Mouse (Mus musculus) yolk sac, embryonic 10.5 days (tissue): ENCODE measurements around the gene Treh.
A peak's percentile ranks its signal among the peaks of the same experiment; 100 is the strongest.

ENCODE experiments used
- DNase-seq: peaks from one replicate; pipeline ENCODE4 v3.0.0-alpha.2; 2017; ENCODE audit warnings: low spot score

Gene Treh

DNA sequence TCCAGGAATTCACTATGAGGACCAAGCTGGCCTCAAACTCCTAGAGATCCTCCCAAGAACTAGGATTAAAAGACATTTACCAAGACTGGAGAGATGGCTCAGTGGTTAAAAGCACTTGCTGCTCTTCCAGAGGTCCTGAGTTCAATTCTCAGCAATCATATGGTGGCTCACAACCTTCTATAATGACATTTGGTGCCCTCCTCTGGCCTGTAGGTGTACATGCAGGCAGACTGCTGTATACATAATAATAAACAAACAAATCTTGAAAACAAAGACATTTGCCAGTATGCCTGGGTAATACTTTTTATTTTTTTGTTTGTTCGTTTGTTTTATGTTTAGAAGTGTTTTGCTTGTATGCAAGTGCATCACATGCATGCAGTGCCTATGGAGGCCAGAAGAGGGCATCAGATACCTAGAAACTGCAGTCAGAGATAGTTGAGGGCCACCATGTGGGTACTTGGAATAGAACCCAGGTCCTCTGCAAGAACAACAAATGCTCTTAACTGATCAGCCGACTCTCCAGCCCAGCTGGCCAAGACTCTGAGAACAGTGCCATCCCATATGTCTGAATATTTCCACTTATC lies 5.3 kb downstream of the Treh start:
- DNase-seq: no peak

DNA sequence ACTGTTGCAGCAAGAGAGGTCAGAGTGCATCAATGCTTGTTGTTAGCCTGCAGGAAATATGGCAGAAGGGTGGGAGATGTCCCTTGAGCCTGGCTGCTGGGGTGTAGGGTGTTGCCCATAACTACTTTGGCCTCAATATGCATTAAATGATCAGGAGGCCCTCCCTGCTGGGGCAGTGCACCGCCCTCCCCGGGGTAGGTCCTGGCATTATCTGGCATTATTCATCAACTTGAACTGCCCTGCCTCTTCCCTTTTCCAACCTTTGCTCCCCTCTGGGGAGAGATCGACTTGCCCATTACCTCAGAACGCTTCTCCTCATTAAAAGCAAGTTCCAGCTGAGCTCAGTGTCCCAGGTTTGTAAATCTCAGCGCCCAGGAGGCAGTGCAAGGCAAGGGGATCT lies 6.5 kb downstream of the Treh start:
- peak; percentile 20 for DNase-seq

DNA sequence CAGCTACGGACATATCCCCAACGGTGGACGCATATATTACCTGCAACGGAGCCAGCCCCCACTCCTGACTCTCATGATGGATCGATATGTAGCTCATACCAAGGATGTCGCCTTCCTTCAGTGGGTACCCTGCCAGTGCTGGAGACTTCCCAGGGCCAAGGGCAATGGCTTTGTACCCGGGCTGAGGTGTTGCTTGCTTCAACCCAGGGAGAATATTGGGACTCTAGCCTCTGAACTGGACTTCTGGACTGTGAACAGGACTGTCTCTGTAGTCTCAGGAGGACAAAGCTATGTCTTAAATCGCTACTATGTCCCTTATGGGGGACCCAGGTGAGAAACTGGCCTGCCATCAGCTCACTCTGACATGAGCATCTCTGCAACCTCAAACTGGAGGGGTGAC lies 10.0 kb downstream of the Treh start:
- no peak for DNase-seq

DNA sequence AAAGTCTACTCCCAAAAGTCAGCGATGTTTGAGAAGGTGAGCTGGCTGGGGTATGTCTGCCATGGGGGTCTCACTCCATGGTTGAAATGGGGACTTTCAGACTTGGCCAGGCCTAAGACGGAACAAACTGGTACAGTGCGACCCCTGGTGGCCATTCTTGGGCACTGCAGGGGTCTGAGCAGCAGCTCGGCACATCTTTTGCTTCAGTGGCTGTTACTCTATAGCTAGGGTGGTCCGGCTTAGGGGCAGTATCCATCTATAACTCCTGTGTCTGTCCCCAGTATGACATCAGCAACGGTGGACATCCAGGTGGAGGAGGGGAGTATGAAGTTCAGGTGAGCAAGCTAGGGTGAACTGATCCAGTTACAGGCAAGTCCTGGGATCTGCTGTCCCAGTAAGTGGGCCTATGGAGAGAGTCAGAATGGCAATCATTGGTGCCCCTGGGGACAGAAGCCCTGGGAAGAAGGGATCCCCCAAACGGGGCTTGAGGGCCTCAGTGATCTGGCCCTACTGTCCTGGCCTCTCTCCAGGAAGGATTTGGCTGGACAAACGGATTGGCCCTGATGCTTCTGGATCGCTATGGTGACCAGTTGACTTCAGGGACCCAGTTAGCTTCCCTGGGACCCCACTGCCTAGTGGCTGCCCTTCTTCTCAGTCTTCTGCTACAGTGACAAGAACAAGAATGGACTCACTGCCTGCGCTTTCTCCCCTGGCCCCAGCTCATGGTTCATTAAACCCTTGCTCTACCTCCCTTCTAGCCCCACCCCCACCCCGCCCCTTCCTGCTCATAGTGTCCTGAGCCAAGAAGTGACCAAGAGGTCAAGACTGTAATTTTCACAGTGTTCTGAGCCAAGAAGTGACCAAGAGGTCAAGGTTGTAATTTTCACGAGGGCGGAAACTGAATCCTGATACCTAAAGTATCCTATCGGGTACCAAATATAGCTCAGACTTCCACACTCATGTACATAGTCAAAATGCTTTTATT lies 12.6 kb downstream of the Treh start:
- DNase-seq: peak; percentile 44

DNA sequence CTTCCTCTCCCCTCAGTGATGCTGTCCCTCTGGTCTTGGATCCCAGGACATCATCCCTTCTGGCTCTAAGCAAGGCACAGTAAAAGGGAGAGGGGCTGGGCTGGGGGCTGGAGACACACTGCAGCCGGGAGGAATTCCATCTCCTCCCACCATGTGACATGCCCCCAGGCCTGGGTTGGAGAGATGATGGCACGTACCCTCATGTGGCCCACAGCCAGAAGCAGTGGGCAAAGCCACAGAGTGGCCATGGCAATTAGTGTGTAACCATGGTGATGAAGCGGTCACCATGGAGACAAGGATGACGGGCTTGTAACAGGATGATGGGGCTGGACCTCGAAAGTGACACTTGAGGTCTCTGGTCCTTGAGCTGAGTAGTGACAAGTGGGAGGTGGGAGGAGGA lies 13.6 kb downstream of the Treh start:
- DNase-seq: no peak

DNA sequence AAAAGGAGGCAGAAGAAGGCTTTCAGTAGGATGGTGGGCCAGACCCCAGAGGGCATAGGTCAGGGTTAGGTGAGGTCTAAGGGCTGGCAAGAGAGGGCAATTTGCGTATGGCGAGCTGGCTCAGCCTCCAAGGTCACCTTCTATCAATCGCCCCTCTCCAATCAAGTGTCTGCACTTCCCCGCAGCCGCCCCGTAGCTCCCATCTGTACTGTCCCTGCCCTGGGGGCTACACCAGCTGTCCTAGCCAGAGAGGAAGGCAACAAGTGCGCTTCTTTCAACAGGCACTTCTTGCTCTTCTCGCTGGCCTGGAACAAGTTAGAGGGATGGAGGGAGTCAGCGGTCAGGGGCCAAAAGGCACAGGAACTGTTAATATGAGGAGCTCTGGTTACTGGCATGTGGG lies 15.0 kb downstream of the Treh start:
- DNase-seq: no peak

DNA sequence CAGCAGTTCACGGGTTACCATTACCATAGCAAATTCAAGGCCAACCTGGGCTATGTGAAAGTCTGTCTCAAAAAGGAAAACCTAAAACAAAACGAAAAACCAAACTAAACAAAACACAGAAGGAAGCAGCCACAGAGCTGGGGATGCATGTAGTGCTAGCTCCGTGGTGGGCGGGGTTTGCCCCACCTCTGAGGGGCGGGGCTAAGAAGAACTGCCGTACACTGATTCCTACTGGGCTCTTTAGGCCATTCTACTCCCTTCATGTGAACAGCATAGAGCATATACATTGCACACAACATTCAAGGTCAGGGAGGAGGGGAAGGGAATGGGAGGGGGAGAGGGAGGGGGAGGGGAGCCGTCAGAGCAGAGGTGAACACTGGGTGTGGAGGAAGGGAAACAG lies 17.6 kb downstream of the Treh start:
- DNase-seq: peak; percentile 20

DNA sequence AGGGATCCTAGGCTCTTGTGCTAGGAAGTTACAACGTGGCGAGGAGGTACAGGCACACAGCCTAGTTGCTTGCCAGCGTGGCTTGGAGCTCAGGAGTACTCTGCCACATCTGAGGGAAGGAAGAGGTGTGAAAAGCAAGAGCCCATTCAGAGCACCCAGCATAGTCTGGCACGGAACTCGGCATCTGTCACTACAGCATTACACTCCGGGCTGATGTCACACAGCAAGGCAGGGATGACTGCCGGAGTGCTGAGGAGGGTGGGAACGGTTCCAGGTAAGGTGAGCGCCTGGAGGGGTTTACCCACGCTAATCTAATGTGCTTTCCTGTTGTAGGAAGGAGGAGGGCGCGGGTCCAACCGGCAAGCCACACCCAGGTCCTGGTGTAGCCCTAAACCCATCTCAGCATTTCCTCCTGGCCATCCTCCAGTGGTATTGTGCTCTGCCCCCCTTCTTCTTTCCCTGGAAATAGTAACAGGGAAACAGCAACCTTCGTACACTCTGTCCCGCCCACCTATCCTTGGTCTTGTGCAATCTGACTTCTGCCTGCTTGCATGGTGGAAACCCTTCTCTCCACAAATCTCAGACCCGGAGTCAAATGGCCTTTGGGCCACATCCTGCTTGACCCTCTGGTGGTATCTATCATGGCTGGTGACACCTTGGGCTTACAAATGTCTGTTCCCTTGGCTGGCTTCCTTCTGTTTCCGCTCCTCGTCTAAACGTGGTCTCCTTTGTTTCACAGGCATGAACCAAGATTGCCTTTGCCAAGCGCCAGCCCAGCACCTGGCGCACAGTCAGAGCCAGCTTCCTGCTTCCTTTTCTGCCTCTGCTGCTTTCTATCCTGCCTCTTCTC lies 18.9 kb downstream of the Treh start:
- peak; percentile 51 for DNase-seq

DNA sequence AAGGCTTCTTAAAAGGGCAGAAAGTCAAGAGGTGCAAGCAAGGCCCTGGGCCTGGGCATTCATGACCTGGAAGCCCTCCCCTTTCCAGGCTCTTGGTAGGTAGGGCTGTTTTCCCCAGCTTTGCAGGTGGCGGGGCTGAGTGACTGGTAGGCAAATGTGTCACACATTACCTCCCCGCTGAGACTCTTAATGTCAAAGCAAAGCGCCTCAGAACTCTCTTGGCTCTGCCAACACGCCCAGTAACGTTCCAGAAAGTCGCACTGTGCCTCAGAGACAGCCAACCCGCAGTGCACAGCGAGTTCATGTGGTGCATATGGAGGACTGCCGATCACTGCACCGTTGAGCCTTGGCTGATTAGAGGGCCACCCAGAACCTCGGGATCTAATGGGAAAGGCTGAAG lies 20.0 kb downstream of the Treh start:
- DNase-seq: no peak

DNA sequence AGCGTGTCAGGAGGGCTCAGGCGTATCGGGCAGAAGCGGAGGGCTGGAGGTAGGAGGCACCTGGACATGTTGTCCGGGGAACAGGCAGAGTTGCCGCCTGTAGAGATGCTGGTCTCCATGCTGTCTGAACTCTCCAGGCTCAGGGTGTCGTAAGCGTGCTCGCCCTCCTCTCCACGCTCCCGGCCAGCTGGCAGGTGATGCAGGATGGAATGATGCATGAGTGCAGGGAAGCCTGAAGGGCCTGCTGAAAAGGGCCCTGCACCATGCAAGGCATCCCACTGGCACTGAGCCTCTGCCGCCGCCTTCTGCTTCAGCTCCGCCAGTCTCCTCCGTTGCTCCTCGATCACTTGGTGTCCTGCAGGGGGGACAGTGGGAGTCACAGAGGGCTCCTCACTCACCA lies 24.8 kb downstream of the Treh start:
- DNase-seq: no peak

DNA sequence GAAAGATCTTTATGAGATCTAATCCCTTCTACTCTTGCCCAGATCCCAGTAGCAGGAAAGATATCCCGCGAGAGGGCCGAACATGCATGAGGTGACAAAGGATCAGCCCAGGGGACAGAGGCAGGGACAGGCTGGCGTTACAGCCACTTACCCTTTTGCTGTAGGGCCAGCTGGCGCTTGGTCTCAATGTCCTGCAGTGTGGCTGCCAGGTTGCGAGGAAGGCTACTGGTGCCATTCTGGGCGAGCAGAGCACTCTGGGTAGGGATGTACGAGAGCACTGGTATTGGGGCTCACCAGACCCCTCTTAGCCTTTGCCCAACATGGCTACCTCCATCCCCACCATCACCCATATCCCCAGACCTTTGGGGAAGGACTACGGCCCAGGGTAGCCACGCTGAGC lies 26.2 kb downstream of the Treh start:
- no peak for DNase-seq

DNA sequence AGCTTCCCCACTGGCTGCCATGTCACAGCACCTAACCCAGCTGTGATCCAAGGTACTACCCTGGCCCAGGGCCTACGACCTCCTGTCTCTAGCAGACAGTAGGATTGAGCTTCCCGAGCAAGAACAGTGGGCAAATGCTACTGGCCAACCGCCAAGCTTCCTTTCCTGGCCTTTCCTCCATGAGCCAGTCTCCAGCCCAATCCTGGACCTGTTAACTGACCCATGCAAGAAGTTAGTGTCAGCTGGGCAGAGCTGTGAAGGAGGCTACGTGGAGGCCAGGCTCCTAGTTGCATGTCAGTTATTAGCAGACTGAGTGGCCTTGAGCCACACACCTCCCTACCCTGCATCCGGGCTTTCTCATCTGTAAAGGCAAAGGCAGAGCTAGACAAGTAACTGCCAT lies 26.7 kb downstream of the Treh start:
- DNase-seq: no peak

DNA sequence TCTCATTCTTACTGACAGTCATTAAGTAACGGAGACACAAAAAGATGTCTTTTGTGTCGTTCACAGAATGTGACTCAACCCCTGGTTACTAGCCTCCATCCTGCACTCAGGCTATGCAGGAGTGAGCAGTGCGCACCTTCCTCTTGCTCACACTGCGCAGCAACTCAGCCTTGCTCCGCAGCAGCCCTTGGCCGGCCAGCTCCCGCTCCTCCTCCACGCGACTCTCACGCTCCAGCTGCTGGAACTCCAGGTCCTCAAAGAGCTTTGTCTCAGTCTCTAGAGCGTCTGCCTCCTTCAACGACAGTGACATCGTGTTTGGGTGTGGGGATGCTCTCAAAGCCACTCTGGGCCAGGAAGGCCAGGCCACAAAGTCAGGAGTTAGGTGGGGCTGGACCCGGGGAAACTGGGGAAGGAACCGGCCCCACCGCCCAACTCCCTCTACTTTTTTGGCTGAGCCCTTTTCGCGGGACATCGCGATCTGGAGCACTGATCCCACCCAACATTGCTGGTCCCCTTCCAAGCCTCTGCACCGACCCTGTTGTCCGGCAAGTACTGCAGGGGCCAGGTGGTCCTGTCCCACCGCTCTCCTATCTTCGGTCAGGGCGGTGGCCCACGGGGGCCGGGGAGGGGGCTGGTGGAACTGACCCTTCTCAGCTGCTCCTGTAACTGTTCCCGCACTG lies 34.9 kb downstream of the Treh start:
- no peak for DNase-seq

DNA sequence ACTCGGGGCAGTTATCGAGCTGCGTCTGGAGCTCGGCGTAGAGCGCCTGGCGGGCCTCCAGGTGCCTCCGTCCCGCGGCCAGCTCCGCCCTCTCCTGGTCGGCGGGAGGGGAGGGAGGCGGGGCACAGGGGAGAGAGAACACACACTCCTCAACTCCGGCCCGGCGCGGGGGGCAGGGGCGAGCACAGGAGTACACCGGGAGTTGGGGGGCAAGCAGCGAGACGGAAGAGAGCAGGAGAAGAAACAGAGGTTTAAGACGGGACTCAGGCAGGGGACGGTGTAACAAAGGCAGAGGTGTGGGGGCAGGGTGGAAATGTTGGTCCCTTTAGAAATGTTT lies 35.4 kb downstream of the Treh start:
- DNase-seq: peak; percentile 70

DNA sequence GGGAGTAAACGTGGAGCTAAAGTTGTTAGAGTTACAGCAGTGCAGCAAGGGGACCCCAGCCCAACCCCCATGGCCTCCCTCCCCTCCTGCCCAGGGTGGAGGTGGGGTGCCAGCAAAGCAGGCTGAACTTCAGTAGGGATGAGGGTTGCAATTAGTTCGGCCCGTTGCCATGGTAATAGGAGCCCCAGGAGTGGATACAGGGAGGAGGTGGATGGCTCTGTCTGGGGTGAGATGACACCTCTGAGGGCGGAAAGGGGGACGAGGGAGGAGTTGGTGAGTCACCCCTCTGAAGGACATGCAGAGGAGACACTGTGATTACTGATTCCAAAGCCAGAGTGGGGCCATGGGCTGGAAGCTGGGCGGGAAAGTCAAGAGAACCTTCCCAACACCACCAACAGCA lies 35.9 kb downstream of the Treh start:
- DNase-seq: no peak

DNA sequence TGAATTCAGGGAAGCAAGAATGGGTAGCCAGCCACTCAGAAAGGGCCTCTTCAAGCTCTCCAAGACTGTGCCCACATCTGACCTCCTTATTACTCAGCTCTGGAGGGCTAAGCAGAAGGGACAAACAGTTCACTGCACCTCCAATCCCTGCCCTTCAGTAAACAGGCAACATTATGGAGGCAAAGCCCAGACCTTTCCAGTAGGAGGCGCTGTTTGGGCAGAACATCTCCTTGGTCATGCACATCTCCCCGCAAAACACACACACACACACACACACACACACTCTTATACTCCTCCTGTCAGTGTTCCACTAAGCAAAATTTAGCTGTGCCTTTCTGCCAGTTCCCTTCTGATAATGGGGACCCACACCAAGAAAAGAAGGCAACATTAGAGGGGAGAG lies 36.6 kb downstream of the Treh start:
- DNase-seq: no peak

DNA sequence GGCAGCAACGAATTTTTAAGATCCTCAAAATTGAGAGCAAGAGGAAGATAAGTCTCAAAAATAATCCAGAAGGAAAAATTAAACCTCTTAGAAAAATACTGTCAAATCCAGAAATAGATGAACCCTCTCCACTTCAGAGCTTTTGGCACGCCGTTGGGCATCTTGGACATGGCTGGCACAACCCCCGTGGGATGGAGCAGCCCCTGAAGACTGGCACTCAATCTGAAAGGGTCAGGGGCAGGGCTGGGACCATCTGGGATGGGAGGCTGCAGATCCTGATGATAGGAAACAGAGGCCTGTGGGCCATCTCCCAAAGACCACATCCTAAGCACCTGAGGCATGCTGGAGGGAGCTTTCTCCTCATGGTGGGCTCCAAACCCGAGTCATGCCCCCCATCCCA lies 37.2 kb downstream of the Treh start:
- DNase-seq: no peak

DNA sequence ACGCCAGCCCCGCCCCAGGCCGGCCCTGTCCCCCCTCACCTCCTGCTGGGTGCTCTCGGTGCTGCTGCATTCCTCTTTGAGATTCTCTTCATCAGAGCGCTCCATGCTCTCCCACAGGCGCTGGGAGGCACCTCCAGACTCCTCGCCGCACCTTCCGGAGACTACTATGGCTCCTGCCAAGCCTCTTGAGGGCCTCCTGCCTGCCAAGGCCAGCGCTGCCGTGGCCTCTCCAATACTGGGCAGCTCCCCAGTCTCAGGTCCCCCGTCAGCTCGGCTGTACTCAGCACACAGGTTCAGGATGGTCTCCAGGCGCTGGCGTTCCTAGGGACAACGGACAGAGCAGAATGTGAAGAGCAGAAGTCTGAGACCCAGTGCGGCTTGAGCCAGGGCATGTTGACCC lies 38.6 kb downstream of the Treh start:
- no peak for DNase-seq

DNA sequence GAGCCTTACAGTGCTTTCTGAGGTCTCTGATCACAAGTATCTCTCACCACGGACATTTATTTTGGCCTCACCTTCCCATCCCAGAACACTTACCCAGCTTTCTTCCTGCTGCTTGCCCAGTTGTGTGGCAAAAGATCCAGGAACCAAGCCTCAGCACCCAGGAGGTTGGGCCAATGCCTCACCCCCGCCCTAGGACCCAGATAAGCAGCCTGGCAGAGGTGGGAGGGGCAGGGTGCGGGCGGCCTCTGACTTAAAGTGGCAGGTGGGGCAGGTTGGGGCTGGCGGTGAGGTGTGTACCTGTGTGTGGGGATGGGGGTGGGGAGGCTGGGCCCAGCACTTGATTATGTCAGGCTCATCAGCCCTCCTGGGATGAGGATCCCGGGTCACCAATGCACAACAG lies 40.0 kb downstream of the Treh start:
- no peak for DNase-seq

DNA sequence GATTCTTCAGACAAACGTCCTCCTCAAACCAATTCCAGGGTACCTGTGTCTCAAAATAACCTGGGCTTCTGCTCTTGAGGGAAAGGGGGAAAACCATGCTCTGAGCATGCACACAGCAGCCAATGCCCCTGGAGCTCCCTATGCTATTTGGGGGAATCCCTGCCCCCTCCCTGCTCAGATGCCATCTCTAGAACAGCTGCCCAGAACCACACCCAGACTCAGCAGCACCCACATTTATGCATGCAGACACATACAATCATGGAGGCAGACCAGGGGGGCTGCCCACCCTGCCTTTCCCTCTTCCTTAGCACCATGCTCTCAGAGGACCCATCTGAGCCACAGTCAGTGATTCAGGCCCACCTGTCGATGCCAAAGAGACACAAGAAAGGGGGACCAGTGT lies 40.5 kb downstream of the Treh start:
- no peak for DNase-seq

DNA sequence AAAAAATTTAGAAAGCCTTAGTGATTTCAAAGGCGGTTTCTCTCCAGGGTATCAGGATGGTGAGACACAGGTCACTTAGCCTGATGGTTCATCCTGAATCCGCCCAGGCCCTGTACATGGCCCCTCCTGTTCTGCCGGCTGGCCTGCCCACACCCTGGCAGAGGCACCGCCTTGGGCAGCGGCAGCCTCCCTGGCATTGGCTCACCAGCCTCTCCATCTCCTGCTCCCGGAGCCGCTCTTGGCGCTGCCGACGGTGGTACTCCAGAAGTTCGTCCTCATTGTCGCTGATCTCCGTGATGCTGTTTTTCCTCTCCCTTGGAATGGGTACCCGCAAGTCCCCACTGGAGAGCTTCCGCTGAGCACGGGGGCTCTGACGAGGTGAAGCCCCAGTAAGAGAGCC lies 42.1 kb downstream of the Treh start:
- no peak for DNase-seq

DNA sequence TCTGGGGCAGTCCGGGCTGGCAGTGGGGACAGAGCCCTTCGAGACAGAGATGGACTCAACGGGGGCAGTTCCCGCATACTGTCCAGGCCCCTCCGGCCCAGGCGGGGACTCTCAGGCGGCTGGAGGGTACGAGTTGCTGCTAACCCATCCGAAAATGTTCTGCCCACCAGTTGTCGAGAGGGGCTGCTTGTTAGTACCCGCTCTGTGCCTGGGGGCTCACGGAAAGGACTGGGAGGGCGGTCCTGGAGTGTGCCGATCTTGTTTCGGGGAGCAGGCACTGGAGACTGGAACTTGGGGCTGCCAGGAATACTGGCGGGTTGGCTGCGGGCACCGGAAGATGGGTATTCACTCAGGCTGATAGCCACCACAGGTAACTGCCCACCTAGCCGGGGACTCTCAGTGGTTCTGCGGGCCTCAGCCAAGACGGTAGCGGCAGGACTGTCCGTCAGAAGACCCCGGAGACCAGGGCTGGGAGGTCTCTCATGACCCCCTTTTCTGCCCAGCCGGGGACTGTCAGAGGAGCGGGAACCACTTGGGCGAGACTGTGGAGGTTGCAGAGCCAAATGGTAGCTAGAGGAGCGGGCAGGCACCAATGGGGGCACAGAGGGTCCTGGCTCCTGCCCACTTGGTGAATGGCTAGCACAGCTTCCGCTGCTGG lies 42.8 kb downstream of the Treh start:
- DNase-seq: no peak
